Mouse (Mus musculus) naive thymus-derived CD4-positive, alpha-beta T cell, adult 2 months (primary cell): ENCODE data around the gene Zmat3.

Source experiments
- DNase-seq: peaks from one replicate; pipeline ENCODE4 v3.0.0-alpha.2; 2011; ENCODE audit warnings: low read depth

The Zmat3 gene

DNA sequence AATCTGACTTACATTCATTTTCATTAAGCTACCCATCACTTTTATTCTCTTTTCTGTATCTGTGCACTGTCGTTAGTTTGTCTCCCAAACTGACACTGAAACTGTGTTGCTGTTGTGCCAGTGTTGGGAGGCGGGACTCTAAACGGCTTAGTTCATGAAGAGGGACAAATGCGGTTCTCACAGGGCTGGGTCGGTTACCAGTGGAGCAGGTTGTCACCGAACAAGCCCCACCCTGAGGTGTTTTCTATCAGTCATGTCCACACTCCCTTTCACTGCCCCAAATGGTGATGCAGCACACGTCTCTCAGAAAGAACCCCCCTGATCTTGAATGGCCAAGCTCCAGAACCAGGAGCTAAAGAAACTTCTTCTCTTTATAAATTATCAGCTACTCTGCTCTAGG lies 6.1 kb upstream of the Zmat3 start:
- no peak for DNase-seq

DNA sequence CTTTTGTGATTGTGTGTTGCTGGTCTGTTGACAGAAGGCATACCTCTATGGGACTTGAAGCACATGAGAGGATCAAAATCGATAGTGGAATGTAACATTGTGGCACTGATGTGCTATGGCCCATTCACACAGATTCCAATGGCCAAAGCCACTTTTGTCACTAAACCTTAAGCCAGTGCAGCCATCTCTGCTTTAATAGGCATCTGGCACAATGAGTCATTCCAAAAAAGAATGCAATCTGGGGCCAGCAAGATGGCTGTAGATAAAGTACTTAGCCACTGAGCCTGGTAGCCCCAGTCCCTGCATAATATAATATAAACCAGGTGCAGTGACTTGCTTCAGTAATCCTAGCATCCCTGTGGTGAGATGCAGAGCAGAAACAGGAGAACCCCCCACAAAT lies 1.7 kb upstream of the Zmat3 start:
- no peak for DNase-seq

DNA sequence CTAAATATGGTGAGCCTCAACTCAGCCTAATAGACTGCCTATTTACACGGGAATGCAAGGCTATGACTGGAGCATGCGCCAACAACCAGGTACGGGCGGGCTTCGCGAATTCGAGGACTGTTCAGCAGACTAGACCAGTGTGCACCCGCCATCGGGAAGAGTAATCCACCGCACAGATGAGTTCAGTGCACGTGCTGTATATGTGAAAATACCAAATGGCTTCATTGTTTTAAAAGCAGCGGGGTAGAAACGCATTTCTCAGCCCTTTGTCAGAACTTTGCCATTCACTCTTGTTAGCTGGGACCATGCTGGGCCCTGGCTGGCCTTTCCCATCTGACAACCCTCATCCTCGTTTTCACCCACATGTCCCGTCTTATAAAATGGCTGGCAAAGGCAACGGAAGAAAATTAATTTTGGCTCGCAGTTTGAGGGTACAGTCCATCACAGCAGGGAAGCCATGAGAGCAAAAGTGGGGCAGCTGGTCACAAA lies 476 bp upstream of the Zmat3 start:
- DNase-seq, result no peak

GRCm38 (mm10) chr3:32364841-32365545 lies 821 bp downstream of the Zmat3 start:
- DNase-seq, result peak; percentile 55

GRCm38 (mm10) chr3:32364195-32364594 lies 1.6 kb downstream of the Zmat3 start:
- DNase-seq, result no peak

DNA sequence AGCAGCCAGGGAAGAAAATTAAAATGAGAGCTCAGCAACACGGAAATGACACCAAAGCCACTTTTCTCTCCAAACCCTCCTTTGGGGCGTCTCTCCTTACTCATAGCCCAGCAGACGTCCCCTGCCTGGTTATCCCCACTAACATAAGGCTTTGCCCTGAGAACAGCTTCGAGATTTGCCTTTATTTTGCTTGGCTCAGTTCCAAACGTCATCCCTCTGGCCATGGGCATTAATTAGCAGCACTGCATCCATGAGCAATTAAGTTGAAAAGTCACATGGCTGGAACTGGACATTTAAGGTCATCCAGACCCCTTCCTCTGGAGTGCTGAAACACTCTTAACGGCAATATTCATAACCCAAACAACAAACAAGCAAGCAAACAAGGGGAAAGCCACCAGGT lies 4.6 kb downstream of the Zmat3 start:
- DNase-seq, result no peak

- DNase-seq, result no peak
These were observed 17.9 kb downstream of the Zmat3 start for GRCm38 (mm10) chr3:32347881-32348280.

DNA sequence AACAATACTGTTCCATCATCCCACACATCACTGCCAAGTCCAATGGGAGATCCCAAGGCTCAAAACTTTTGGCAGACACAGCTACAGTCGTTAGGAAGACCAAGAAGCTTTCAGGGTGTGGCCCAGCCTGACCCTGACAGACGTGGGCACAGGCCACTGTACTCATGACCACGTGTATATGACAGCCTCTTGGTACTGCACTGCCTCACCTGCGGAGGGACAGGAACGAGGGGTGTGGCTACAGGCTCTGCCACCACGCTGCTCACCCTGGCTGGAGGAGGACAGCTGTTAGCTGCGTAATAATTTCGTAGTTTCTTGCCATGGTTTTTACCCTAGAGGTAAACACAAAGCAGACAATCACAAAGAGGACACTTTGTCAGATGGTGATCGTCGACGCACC lies 20.6 kb downstream of the Zmat3 start:
- DNase-seq, result no peak

DNA sequence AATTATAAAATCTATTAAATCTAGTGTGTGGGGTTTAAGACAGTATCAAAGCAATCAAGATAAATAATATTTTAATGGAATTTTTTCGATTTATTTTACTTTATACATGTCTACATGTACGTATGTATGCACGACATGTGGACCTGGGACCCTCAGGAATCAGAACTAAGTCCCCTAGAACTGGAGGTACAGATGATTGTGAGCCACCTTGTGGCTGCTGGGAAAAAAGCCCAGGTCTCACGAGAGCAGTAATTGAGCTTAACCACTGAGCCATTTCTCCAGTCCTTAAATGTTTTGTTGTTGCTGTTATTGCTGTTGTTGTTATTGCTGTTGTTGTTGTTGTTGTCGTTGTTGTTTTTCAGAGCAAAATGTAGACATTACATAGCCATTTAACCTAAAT lies 21.0 kb downstream of the Zmat3 start:
- DNase-seq, result no peak

GRCm38 (mm10) chr3:32343371-32343770 lies 22.4 kb downstream of the Zmat3 start:
- DNase-seq, result no peak

DNA sequence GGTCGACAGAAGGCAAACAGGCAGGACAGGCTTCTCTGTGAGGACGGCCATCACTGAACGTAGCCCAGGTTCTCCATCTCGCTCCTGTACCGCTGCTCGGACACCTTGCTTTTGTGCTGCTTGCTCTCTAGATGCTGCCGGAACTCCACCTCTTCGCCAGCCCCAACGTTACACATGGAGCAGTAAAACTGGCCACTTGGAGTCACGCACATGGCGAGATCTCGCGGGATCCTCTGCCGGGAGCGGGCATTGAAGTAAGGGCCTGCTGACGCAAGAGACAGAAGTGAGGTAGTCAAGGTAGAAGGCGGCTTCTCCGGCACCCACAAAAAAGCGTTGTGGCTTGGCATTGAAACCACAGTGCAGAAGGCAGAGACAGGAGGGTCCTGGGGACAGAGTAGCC lies 24.4 kb downstream of the Zmat3 start:
- no peak for DNase-seq

DNA sequence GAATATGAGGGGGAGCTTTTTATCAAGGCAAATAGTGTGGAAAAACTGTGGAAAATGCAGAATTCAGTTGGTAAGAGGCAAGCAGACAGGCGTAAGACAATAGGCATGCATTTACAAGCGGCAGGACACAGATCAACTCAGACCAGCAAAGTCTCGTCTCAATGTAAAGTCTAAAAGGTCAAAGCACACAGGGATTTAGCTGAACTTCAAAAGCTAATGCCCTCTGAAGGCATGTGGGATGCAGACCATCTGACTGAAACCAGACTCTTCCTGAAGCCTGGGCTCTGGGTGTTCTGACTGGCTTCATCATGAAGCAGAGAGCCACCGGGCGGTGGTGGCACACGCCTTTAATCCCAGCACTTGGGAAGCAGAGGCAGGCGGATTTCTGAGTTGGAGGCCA lies 27.6 kb downstream of the Zmat3 start:
- no peak for DNase-seq

GRCm38 (mm10) chr3:32337770-32338169 lies 28.0 kb downstream of the Zmat3 start:
- DNase-seq, result no peak

DNA sequence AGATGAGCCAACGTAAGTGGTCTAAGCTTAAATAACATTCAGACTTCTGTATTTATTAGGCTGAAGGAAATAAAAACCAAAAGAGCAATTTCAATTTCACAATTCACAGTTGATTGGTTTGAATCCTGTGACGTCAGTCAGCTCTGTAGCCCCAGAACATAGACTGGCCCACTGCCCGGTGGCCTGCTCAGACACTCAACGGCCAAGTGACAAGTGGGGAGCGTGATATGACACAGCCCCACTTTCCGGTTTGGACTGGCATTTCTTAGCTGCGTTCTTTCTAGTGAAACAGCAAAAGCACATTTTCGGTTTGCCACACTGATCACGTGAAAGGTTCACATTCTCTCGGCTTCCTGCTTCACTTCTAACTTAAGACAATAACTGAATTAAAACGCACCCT lies 30.9 kb downstream of the Zmat3 start:
- DNase-seq, result no peak

DNA sequence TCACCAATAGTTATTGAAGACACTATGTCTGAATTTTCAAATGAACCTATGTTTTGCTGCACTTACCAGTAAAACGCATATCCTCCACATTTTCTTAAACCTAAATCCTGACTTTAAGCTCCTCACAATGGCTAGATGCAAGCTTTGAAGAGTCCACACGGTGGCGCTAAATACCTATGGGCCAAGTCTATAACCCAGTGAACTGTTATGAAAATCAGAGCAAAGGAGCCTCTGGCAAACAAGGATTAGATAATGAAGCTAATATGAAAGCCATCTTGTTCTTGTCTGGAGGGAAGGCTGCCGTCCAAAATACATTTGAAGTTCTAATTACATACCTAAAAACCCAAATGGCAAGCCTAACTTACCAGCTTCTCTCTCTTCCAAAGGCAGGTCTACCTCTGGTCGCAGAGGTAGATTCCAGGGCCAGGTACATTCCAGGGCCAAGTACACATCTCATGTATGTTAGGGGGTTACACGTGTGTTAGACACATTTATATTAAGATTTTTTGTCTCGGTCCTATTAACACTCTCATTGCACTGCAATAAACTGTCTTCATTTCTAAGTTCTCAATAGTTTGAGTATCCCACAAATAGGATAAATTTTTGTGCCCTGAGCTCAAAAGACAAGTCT lies 32.2 kb downstream of the Zmat3 start:
- peak; percentile 87 for DNase-seq

DNA sequence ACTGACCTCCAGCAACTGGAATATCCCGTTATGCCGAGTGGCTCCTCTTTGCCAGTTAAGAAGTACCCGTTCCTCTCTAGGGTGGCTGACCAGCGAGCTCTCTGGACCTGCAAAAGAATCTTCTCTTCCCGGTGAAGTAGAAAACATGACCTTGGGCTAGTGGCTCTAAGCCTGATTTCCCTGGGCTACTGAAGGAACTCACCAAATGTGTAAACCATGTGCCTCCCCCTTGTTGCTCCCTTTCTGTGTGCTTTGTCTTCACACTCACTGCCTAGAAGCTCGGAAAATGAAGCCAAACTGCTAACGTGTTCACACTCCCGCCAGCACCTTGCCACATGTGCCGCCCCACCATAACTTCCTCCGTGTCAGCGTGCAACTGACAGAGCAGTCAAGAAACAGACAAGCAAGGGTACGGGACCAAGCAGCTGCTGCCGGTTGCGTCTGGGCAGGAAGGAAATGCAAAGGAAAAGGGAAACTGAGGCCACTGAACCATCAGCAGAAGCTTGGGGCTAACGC lies 47.9 kb downstream of the Zmat3 start:
- peak; percentile 4 for DNase-seq

- peak; percentile 42 for DNase-seq
These were observed 48.5 kb downstream of the Zmat3 start for GRCm38 (mm10) chr3:32317165-32317900.

DNA sequence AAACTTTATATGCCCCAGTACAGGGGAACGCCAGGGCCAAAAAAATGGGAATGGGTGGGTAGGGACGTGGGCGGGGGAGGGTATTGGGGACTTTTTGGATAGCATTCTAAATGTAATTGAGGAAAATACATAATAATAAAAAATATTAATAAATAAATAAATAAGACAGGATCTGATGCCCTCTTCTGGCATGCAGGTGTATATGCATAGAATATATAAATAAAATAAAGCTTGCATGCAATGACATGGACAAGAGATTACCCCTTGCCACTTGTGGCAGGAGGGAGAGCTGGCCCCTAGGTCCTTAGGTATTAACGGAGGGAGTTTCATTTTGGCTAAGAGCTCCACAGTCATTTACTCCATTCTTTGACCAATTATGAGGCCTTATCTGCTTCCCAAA lies 51.1 kb downstream of the Zmat3 start:
- DNase-seq, result no peak

DNA sequence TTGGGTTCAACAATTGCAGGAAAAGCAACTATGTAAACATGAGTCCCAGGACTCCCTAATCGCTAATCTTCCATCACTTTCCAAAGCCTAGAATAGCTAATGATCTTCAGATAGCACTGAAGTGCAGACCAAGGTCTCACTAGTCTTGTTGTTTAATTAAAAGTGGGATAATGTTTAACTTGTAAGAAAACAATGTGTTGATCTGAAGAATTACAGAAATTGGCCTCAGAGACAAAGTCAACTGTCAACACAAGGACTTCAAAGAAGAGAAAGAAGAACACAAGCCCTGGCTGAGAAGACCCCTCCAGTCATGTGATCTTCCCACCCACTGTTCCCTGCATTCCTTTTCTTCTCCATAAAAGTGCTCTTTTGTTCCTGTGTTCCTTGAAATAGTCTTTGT lies 61.6 kb downstream of the Zmat3 start:
- DNase-seq, result no peak

GRCm38 (mm10) chr3:32292001-32292400 lies 73.8 kb downstream of the Zmat3 start:
- no peak for DNase-seq
